Mouse (Mus musculus) thymus, postnatal 10 days (tissue): ENCODE data around the gene Aff1.

ENCODE experiments used
- DNase-seq, 2 experiments: peaks; one replicate each; pipeline ENCODE4 v3.0.0; 2021; ENCODE audit warnings: low spot score in 2 of 2

Gene Aff1

GRCm38 (mm10) chr5:103726281-103726938 is 34.2 kb downstream of the Aff1 start:
- DNase-seq, result peak; percentile 78 to 87

GRCm38 (mm10) chr5:103727777-103728395 is 35.7 kb downstream of the Aff1 start:
- DNase-seq, result peak; percentile 48 to 58

- DNase-seq, result no peak
These were observed 37.1 kb downstream of the Aff1 start for GRCm38 (mm10) chr5:103729225-103729624.

- DNase-seq, result no peak
These were observed 38.0 kb downstream of the Aff1 start for GRCm38 (mm10) chr5:103730142-103730541.

- DNase-seq, result no peak
These were observed 38.6 kb downstream of the Aff1 start for GRCm38 (mm10) chr5:103730727-103731126.

DNA sequence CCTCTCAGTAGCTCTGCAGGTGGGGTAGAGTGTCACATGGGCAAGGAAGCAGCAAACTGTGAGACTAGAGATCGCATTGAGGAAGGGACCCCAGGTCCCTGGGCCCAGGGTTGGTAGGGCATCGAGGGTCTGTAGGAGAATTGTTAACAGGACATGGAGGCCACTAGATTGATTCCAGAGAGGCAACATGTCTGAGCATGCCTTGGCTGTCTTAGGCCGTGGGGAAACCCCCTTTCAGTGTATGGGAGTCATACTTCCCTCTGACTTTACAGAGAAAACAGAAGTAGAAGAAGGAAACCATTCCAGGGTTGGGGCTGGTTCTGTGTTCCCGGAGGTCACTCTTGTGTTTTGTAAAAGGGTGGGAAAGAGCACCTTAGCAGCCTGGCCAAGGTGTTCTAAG is 40.4 kb downstream of the Aff1 start:
- DNase-seq, result no peak

- no peak for DNase-seq
These were observed 43.4 kb downstream of the Aff1 start for GRCm38 (mm10) chr5:103735411-103736112.

DNA sequence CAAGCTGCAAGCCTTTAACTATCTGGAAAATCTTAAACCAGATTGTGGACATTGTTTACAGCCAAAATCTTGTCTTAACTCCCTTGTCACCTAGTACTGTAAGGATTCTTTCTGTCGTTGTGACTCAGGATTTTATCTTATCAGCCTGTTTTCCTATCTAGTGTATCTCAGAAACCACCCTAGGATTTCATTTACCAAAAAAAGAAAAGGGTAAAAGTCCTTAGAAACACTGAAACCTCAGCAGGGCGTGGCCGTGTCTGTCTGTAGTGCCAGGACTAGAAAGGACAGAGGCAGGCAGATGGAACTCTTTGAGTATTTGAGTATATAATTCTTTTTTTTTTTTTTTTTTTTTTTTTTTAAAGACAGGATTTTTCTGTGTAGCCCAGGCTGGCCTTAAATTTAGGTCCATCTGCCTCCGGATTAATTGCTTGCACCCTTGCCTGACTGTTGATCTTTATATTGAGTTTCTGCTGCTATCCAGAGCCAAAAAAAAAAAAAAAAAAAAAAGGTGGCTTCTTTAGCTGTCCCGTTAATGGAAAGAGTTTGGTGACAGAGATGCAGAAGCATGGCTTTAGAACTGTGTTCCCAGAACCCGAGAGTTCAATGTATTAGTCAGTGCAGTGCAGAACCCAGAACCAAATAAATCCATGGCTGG is 44.5 kb downstream of the Aff1 start:
- no peak for DNase-seq

- no peak for DNase-seq
These were observed 45.3 kb downstream of the Aff1 start for GRCm38 (mm10) chr5:103737208-103738066.

GRCm38 (mm10) chr5:103738509-103738908 is 46.3 kb downstream of the Aff1 start:
- no peak for DNase-seq

DNA sequence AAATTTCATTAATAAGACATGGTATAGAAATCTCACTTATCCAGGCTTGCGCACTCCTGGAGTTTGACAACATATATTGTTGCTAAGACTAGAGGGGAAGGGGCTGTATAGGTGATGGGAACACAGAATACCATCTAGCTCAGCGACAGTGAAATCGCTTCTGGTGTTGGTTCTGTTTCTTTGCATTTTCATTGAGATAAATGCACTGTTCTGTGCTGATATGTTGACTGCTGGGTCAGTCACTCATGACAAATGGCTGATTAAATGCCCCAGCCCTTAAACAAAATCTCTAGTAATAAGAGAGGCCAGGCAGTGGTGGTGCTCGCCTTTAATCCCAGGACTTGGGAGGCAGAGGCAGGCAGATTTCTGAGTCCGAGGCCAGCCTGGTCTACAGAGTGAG is 47.0 kb downstream of the Aff1 start:
- DNase-seq, result no peak

- DNase-seq, result no peak
These were observed 48.1 kb downstream of the Aff1 start for GRCm38 (mm10) chr5:103740093-103740902.

DNA sequence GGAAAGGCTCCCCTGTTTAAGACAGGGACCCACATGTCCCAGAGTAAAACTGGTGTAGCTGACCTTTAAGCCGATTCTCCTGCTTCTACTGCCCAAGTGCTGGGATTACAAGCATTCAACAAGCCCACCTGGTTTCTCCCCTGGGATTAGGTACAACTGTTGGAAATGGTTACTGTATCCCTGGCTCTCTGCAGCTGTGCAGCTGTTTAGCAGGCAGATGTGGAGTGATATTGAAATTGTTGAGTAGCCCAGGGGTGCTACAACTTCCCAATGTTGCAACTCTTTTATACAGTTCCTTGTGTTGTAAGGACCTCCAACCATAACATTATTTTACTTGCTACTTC is 48.7 kb downstream of the Aff1 start:
- no peak for DNase-seq

- no peak for DNase-seq
These were observed 49.3 kb downstream of the Aff1 start for GRCm38 (mm10) chr5:103741443-103741842.

- no peak for DNase-seq
These were observed 49.8 kb downstream of the Aff1 start for GRCm38 (mm10) chr5:103741992-103742391.

- no peak for DNase-seq
These were observed 52.4 kb downstream of the Aff1 start for GRCm38 (mm10) chr5:103744531-103744930.

DNA sequence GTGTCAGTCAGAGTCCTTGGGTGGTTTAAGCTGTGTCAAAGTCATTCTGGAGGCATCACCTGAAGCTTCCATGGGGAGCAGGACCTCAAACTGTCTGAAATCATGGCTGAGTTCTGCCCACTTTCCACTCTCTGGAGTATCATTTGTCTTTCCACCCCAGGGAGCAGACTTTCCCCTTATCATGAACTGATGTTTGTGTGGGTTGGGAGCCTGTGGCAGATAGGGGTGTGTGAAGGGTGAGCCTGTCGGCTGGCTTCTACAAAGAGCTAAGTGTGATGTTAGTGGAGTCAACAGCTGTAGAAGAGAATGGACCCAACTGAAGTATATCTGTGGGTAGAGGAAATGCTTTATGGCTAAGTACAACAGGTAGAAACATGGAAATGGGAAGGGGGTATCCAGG is 53.5 kb downstream of the Aff1 start:
- no peak for DNase-seq

DNA sequence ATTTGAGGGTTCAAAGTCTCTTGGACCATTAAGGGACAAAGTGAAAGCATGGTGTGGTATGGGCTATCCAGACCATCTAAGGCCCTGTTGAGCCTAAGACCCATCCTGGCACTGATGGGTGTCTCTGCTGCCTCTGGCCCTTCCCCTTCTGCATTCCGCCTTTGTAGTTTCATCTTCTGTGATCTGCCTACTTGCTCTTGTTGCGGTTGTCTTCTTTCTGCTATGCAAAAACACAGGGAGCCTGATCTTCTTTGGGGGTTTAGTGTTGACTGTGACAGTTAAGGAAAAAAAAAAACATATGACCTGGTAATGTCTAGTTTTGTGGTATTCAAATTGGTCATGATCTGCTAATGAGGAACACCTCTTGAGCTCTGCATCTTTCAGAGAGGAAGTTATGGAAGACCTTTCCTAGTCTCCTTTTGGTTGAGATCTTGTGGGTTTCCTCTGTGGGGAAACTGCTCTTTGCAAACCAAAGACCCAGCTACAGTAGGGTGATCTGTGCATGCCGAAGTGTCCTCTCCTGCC is 54.4 kb downstream of the Aff1 start:
- DNase-seq, result peak in 1 of 2 experiments; percentile 49

GRCm38 (mm10) chr5:103747098-103747497 is 54.9 kb downstream of the Aff1 start:
- no peak for DNase-seq

GRCm38 (mm10) chr5:103748343-103748742 is 56.2 kb downstream of the Aff1 start:
- DNase-seq, result no peak
